Mouse (Mus musculus) spleen, postnatal 36 days (tissue): Measurements from ENCODE around the gene AV320801.
"Not testable (repeated sequence)": the region's sequence is repeated elsewhere in the genome, so short reads cannot be mapped to it uniquely, and the experiment has no call there.

Experiments
- DNase-seq, 2 experiments: peaks; one replicate each; pipeline ENCODE4 v3.0.0; 2022; ENCODE audit warnings: low spot score in 2 of 2, mixed read lengths in 1 of 2

Gene AV320801

DNA sequence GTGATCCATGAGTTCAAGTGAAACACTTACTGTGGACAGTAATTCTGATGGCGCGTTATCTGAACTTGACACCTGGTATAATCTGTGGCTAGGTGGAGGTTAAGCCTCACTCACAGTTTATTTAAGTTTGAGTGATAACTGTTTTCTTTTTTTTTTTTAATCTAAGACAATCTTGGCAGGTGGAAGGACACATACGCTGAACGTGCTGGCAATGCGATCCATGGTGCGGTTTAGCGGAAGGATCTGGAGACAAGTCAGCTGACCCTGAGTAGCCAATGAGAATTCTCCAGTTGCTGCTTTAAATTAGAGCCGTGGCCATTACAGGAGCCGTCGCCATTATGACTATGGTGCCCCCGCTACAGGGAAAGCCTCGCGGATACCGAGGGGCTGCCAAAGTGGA is at the start of gene AV320801:
Gene AV320801 (plus strand): TSS at position 301 of the 400 bp plus-strand sequence.
- DNase-seq, result not testable (repeated sequence)

- not testable (repeated sequence) for DNase-seq
Observed at GRCm38 (mm10) chrX:135464160-135464559, 30.2 kb upstream of the AV320801 start.

- DNase-seq, result not testable (repeated sequence)
Observed at GRCm38 (mm10) chrX:135481902-135482301, 12.5 kb upstream of the AV320801 start.

DNA sequence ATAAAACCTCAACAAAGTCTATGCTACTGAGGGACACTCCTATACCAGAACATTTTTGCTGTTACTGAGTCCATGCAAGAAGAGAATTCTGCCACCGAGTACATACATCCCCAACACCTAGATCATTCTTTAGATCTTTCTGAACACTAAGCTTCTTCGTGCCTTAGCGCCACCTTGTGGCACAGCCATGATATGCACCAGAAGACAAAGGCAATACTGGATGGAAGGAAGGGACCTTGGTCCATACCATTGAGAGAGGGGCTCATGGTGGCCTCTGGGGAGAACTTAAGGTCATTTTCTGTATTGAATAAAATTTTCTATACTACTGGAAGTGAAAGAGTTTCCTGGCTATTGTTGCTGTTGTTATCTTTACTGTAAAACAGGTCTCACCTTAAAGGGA is 11.2 kb upstream of the AV320801 start:
- DNase-seq, result not testable (repeated sequence)
